Mouse (Mus musculus): Measurements from ENCODE around the gene Bag6.

Bag6 gene

GRCm38 (mm10) chr17:35168541-35169207 lies 33.7 kb downstream of the Bag6 start:
- peak; percentile 64 for DNase-seq (ENCODE audit: low read depth)

DNA sequence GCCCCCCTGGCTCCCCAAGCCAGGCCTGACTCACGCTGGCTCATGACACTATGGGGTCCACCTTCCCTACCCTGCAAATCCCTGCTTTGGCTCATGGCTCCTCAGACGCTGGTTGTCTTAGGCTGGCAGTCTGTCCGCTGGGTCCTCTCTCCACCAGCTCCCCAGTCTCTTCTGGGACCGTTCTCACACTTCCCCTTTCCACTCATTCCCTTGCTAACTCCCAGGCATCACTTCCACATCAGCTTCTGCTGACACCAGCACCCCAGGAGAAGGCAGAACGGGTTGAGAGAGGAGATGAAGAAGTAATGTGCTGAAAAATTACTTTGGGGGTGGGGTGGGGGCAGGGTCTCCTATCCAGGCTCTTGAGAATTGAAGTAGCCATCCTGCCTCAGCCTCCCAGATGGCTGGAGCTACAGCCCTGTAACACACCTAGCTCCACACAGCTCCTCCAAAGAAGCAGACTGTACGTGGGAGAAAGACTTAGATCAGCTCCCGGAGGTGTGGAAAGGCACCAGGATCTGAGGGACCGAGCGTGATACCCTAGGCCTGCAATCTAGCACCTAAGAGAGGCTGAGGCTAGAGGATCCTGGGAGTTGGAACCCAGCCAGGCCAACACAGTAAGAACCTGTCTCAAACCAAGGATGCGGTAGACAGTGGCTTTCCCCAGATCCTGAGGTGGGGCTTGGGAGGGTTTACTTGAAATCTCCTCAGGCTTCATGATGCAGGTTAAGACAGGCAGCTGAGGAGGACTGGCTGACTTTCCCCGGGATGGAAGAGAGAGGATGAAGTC lies 37.7 kb downstream of the Bag6 start:
- no peak for DNase-seq (ENCODE audit: low read depth)

DNA sequence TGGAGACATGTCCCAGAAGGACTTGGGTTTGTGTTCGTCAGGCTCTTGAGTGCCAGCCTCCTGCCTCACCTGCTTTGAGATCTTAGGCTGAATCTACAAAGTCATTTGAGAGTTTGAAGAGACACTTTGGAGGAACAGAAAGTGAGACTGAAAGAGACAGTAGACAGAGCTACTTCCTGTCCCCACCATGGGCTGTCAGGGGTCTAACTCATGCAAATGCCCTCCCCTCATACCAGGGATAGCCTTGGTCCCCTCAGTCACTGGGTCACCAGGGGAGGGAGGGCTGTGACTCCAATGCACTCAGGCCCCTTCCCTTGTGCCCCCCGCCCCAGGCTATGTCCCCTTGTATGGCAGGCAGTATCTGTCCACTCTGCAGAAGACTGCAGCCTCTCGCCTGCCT lies 38.4 kb downstream of the Bag6 start:
- no peak for DNase-seq (ENCODE audit: low read depth)

GRCm38 (mm10) chr17:35174201-35174977 lies 39.4 kb downstream of the Bag6 start:
- no peak for DNase-seq (ENCODE audit: low read depth)

DNA sequence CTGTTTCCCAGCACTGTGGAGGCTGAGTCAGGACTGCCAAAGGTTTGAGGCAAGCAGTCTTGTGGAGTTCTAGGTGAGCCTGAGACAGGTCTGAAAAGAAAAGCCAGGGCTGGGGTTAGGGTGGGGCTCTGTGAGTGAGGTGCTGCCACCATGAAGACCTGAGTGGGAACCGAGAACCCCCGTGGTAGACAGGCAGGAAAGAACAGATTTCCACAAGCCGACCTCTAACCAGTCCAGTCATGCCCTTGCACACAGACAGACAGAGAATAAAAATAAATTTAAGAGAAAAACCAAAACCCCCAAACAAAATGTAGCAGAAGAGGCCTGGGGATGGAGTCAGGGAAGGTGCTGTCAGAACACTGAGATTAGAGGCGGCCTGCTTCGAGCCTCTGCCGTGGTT lies 40.4 kb downstream of the Bag6 start:
- no peak for DNase-seq (ENCODE audit: low read depth)

DNA sequence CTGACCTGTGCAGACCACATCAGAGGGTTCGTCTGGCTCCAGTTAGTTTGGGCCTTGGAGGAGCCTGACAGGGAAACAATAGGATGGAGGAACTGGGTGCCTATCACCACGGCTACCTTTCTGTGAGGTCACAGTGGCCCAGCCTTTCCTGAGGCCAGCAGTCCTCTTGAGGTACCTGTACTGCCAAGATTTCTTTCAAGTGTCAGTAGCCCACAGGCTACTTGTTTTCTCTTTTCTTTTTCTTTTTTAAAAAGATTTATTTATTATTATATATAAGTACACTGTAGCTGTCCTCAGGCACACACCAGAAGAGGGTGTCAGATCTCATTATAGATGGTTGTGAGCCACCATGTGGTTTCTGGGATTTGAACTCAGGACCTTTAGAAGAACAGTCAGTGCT lies 41.0 kb downstream of the Bag6 start, which contains the start of gene Aif1:
Gene Aif1, minus strand, starts transcription at position 101 of the 400 bp plus-strand sequence.
- no peak for DNase-seq (ENCODE audit: low read depth)

- DNase-seq (ENCODE audit: low read depth) = no peak
Observed at GRCm38 (mm10) chr17:35178528-35178927, 43.5 kb downstream of the Bag6 start.

DNA sequence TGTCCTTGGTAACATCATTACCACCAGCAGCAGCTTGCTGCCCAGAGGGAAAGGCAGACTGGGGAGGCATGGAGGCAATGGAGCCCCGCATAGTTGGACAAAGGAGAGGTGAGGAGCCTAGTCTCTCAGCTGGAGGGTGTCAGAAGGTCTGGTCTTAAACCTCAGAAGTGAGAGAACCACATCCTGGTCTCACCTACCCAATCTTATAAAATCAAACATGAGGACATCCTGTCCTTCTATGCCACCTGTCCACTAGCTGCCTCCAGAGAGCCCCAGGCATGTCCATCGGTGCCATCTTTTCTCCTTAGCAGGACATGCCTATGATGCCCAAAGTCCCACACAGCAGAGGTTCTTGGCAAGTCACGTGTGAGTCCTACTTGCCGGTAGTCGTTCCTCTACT lies 45.1 kb downstream of the Bag6 start:
- DNase-seq (ENCODE audit: low read depth) = no peak

DNA sequence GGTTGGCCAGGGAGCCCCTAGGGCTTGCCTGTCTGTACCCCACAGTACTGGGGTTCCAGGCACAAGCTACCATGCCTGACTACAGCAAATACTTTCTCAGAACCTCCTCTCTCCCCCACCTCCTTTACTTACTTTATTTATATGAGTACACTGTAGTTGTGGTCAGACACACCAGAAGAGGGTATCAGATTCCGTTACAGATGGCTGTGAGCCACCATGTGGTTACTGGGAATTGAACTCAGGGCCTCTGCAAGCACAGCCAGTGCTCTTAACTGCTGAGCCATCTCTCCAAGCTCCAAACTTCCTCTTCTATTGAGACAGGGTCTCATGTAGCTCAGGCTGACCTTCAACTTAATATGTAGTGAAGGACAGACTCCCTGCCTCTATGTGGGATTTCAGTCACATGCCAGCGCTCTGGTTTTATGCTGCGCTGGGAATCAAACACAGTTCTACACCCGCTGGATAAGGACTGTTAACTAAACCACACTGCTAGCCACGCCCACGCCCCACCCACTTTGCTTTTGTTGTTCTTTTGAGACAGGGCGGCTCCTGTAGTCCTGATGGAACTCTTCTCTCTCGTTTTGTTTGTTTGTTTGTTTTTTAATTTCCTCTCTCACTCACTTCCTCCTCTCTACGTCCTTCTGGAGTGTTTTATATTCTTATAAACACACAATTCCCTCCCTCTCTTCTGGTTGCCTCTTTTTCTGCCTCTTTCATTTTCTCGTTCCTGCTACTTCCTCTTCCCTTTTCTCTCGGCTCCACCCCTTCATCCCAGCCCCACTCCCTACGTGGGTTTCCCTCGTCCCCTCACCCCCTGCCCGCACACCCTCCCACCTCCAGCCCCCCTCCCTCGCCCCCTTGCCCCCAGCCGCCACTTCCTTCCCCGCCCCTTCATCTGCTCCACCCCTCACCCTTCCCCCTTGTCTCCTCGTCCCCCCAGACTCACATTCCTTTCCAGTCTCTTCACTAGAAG lies 50.9 kb downstream of the Bag6 start:
- DNase-seq (ENCODE audit: low read depth) = peak; percentile 86

- DNase-seq (ENCODE audit: low read depth) = no peak
Observed at GRCm38 (mm10) chr17:35186681-35187080, 51.7 kb downstream of the Bag6 start.

DNA sequence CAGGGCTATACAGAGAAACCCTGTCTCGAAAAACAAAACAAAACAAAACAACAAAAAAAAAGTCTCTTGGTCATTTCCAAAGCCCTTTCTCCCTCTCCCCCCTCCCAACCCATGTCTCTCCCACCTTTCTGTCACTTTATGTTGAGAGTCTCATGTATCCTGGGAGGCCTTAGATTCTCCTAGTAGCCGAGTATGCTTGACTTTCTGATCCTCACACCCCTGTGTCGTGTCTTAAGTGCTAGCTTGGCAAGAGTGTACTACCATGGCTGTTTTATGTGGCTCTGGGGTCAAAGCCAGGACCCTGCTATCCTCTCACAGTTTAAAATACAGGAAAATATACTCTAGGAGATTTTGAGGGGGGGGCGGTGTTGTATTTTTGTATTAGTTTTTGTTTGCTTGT lies 52.4 kb downstream of the Bag6 start:
- no peak for DNase-seq (ENCODE audit: low read depth)

DNA sequence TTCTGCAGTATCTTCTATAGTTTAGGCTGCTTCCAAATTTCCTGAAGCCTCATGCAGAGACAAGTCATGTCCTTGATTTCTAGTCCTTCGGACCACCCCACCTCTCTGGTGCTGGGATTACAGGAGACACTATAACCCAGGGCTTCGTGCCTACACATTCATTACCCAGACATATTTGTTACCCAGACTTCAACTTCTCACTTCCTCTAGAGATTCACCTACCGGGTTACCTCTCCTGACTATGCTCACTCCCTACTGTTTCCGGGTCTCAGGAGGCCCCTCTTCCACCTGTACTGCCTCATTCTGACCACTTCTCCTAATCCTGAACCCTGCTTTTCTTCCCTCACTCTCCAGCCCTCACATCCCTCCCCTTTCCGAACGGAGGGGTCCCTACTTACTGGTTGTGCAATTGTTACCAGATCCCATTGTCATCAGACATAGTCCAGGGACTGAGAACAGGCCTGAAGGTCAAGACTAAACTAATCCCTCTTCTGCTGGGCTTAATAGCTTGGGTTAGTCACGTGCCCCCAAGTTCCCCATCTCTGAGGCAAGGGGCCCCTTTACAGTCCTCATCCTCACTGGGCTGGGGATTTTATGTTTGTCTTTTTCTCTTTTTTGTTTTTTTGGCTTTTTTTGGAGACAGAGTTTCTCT lies 53.1 kb downstream of the Bag6 start, which contains the start of gene Lst1:
Gene Lst1, minus strand, starts transcription at position 481 of the 652 bp plus-strand sequence.
- DNase-seq (ENCODE audit: low read depth) = no peak

DNA sequence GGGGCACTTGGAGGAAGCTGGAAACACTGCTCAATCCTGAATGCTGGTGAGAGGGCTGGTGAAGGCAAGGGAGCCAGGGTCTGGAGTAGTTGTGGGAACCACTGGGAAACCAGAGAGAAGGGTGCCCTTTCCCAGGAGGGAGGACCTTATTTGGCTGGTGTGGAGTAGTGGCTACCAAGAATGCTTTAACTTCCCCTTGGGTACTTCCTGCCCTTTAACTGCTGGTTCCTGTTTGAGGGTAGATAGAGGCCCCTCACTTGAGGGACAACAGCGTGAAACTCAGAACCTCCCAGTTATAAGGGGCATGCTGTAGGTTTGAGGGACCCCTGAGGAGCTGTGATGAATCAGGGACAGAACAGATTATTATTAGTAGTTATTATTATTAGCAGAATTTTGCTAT lies 54.2 kb downstream of the Bag6 start:
- no peak for DNase-seq (ENCODE audit: low read depth)

- DNase-seq (ENCODE audit: low read depth) = no peak
Observed at GRCm38 (mm10) chr17:35190096-35190495, 55.1 kb downstream of the Bag6 start.

DNA sequence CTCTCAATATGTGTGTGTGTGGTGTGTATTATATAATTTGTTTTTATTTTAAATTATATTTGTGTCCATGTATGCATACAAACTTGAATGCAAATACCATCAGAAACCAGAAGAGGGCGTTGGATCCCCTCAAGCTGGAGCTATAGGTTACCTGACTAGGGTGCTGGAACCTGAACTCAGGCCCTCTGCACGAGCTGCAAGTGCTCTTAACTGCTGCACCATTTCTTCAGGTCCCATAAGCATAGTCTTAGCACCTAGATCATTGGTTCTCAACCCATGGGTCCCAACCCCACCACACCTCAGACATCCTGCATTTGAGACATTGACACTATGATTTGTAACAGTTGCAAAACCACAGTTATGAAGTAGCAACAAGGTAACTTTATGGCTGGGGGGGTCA lies 56.7 kb downstream of the Bag6 start:
- no peak for DNase-seq (ENCODE audit: low read depth)

DNA sequence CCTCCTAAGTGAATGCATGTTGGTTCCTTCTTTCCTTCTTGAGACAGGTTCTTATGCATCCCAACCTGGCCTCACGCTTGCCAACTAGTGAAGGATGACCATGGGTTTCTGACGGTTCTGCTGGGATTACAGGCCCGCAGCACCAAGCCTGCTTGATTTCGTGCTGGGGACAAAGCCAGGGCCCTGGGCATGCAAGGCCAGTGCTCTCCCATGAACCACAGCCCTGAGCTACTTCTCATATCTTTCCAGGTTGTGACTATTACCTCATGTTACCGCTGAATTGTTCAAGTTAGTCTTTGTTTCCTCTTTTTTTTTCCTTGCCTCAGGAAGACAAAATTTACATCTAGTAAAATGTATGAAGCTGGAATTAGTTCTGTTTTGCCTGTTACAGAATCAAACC lies 57.9 kb downstream of the Bag6 start:
- no peak for DNase-seq (ENCODE audit: low read depth)

DNA sequence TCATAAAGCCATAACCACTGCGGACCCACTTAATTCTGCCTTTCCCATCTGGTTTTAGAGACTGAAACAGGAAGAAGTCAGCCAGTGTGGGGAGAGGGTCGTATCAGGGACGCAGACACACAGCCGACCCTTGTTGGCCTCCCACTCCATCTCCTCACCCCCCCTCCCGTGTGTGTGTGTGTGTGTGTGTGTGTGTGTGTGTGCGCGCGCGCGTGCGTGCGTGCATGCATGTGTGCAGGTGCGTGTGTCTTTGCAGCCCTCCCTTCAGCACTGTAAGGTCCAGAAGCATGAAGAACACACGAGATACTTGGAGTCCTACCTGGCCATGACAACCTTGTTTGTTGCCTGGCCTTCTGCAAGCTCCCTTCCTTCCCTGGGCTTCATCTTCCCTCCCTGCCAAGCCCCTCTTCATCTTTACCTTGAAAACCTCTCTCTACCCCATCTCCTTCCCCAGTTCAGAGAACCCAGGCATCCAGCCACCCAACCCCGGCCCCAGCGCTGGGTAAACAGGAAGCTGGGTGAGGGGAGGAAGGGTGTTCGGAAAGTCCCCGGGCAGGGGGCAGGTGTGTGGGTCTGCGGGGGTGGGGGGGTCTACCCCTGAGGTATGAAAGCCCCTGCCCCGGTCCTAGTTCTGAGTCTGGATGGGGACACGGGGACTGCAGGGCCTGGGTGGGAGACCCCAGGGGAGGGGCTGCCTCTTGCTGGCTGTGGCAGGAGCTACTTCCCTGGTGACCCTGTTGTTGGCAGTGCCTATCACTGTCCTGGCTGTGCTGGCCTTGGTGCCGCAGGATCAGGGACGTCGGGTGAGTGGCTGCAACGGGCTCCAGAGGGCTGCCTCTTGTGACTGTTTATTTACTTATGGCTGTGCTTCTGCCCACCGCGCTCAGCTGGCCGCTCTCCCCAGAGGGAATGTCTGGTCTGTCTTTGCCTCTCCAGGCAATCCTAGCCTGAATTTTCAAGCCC lies 59.2 kb downstream of the Bag6 start, which contains the start of gene Ltb:
Gene Ltb, plus strand, starts transcription at position 559 of the 963 bp plus-strand sequence.
- DNase-seq (ENCODE audit: low read depth) = no peak

DNA sequence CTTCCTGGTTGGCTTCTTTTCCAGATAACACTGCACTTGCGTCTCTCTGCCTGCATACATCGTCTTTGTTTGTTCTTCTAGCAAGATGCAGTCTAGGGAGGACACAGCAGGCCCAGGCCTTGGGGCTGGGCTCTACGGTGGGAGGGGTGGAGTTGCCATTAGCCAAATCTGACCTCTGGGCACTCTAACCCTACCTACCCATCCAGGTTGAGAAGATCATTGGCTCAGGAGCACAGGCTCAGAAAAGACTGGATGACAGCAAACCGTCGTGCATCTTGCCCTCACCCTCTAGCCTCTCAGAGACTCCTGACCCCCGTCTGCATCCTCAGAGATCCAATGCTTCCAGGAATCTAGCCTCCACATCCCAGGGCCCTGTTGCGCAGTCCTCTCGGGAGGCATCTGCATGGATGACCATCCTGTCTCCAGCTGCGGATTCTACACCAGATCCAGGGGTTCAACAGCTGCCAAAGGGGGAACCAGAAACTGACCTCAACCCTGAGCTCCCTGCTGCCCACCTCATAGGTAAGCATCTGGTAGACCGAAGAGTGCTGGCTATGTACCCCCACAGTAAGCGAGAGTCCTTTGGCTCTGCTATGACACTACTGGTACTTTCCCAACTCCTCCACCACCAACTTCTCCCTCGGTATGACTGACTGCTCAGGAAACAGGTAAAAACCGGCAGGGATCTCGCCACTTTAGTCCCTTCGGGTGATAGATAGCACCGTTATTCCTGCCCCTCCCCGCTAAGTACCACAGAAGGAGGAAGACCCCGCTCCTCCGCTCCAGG lies 60.1 kb downstream of the Bag6 start:
- DNase-seq (ENCODE audit: low read depth) = no peak
